Comparison of ENCODE assay signal across 10 mouse cellular contexts in genomic region chr7:55744566-55745220, GRCm38 (mm10). TPM values are rescaled to one million over a fixed set of nuclear protein-coding genes. Genes with fewer than 3 reads are reported as not detected.
DNase-seq lines count a peak whose midpoint lies in the region; ATAC-seq and TF ChIP-seq lines count a peak whose summit lies in the region.
"Had no signal": no experiment of that assay in that cellular context is flagged by ENCODE, and none has a peak within 500 bp of the region (broad histone marks: within the 10 kb centered on the region; RNA-seq: fewer than 3 reads in every experiment).

No protein-coding gene starts in this region.

- H3K9me3 ChIP-seq in hindbrain, embryonic 13.5 days = 0 out of 2 replicates have a peak, but pooled peaks cover 2% of the 10 kb centered on the region
- H3K9me3 ChIP-seq: limb, embryonic 13.5 days; neural tube, embryonic 12.5 days had no signal

- no peak for TF ChIP-seq CTCF in brain, embryonic 14.5 days (IDR thresholded peaks at IDR 0.05; ENCODE audit: borderline replicate concordance, extremely low read depth, insufficient read depth, insufficient read length)
- TF ChIP-seq CTCF in cerebellum, adult 2 months (IDR thresholded peaks at IDR 0.05; ENCODE audit: borderline replicate concordance, insufficient read depth, low read depth, low read length) = no peak

- no peak overlapping the region for H3K4me2 ChIP-seq in hindbrain, embryonic 13.5 days
- H3K4me2 ChIP-seq: limb, embryonic 13.5 days; neural tube, embryonic 12.5 days had no signal

- no peaks in the 10 kb centered on the region for H3K36me3 ChIP-seq in hindbrain, embryonic 13.5 days
- H3K36me3 ChIP-seq: limb, embryonic 13.5 days; neural tube, embryonic 12.5 days had no signal

- H3K4me3 ChIP-seq in cerebellum, adult 2 months (replicated peaks; ENCODE audit: insufficient read depth, low read depth, low read length) = no peak overlapping the region
- H3K4me3 ChIP-seq in hindbrain, embryonic 13.5 days = no peak overlapping the region
- H3K4me3 ChIP-seq: gastrocnemius, adult 2 months; limb, embryonic 13.5 days; neural tube, embryonic 12.5 days had no signal

- WGBS in cerebellum, adult 2 months = 11% methylated on average over 10 of the region's 10 CpGs
- whole genome bisulfite sequencing in hindbrain, embryonic 13.5 days = 31% methylated on average over 10 of the region's 10 CpGs

- peaks cover 14% of the 10 kb centered on the region for H3K4me1 ChIP-seq in cerebellum, adult 2 months (ENCODE audit: control insufficient read depth, insufficient read depth, low read length)
- peaks cover 3% of the 10 kb centered on the region; the same call in 1 of the 2 replicates for H3K4me1 ChIP-seq in hindbrain, embryonic 13.5 days (replicated peaks)
- H3K4me1 ChIP-seq: limb, embryonic 13.5 days; neural tube, embryonic 12.5 days had no signal

- intact Hi-C loops in left cerebral cortex, postnatal 4 days (cut with DNase I) = no loop called here

- peak; percentile 65; the same call in 1 of the 2 replicates for ATAC-seq in hindbrain, embryonic 13.5 days (ENCODE audit: low FRiP score)
- no peak for ATAC-seq in megakaryocyte-erythroid progenitor cell, adult 5-6 weeks (replicated peaks; ENCODE audit: low FRiP score, low TSS enrichment, poor library complexity, severe bottlenecking)
- no peak for ATAC-seq in CD4-positive, CD25-positive, alpha-beta regulatory T cell, adult 4 months

- TF ChIP-seq POLR2A in brain, embryonic 14.5 days (IDR thresholded peaks at IDR 0.05; ENCODE audit: borderline replicate concordance, extremely low read depth, insufficient read depth, insufficient read length, poor library complexity, severe bottlenecking) = no peak
- TF ChIP-seq POLR2A in cerebellum, adult 2 months (IDR thresholded peaks at IDR 0.05; ENCODE audit: borderline replicate concordance, insufficient read depth, low read length) = no peak

- no peak overlapping the region for H3K27ac ChIP-seq in cerebellum, adult 2 months (ENCODE audit: insufficient read depth, low read length)
- no peak overlapping the region for H3K27ac ChIP-seq in hindbrain, embryonic 13.5 days
- H3K27ac ChIP-seq: gastrocnemius, adult 2 months; limb, embryonic 13.5 days; neural tube, embryonic 12.5 days had no signal

- no peak overlapping the region for H3K9ac ChIP-seq in hindbrain, embryonic 13.5 days
- H3K9ac ChIP-seq: limb, embryonic 13.5 days; neural tube, embryonic 12.5 days had no signal

- no peaks in the 10 kb centered on the region for H3K27me3 ChIP-seq in cerebellum, adult 2 months (ENCODE audit: control insufficient read depth, insufficient read depth, low read length)
- no peaks in the 10 kb centered on the region for H3K27me3 ChIP-seq in hindbrain, embryonic 13.5 days
- H3K27me3 ChIP-seq: limb, embryonic 13.5 days; neural tube, embryonic 12.5 days had no signal

- DNase-seq in brain, embryonic 14.5 days (ENCODE audit: low read depth) = peak; percentile 82
- peak; percentile 65 to 75 for DNase-seq in cerebellum, adult 2 months
- peak; percentile 60 for DNase-seq in left cerebral cortex, postnatal 4 days
- no peak for DNase-seq in urinary bladder, adult 2 months (ENCODE audit: low spot score)
- DNase-seq: gastrocnemius, adult 2 months had no signal

RNA-seq across cellular contexts. Expression of gene Siglech, which starts 23.3 kb away (rescaled TPM):
- polyA plus RNA-seq in brain, embryonic 14.5 days (2012; rRNA removed) = 1.2 and 1.8 TPM in 2 replicates
- polyA plus RNA-seq in cerebellum, adult 2 months (2012; rRNA removed) = 7.5 and 7.8 TPM in 2 replicates
- polyA plus RNA-seq in hindbrain, embryonic 13.5 days (2015; fragmentation: Nextera tagmentation; extraction: Ambion mirVana) = 2.6 and 3.2 TPM in 2 replicates
- 1 to 10 TPM; 2.3 to 2.9 TPM for total RNA-seq in left cerebral cortex, postnatal 4 days (2021)
- total RNA-seq in megakaryocyte-erythroid progenitor cell, adult 5-6 weeks (2014; fragmentation: Nextera tagmentation) = not detected in 2 replicates
- 0.15 TPM in 1 of 2 replicates, not detected in the other for total RNA-seq in megakaryocyte-erythroid progenitor cell, adult 5-6 weeks (2017)
- polyA plus RNA-seq in urinary bladder, adult 2 months (2012; rRNA removed) = 2.0 and 3.2 TPM in 2 replicates
- polyA plus RNA-seq in CD4-positive, CD25-positive, alpha-beta regulatory T cell, adult 4 months (2017; shearing (Covaris generic)) = 1 to 10 TPM in 1 of 2 experiments, not detected in 1; 1.4 TPM

RNA-seq across cellular contexts. Expression of gene Tubgcp5, which starts 49.3 kb away (rescaled TPM):
- 22.4 and 23.0 TPM in 2 replicates for polyA plus RNA-seq in brain, embryonic 14.5 days (2012; rRNA removed)
- 26.9 and 30.4 TPM in 2 replicates for polyA plus RNA-seq in cerebellum, adult 2 months (2012; rRNA removed)
- polyA plus RNA-seq in hindbrain, embryonic 13.5 days (2015; fragmentation: Nextera tagmentation; extraction: Ambion mirVana) = 37.1 and 42.0 TPM in 2 replicates
- total RNA-seq in left cerebral cortex, postnatal 4 days (2021) = 10 to 100 TPM; 28.4 to 29.0 TPM
- 34.9 and 43.8 TPM in 2 replicates for total RNA-seq in megakaryocyte-erythroid progenitor cell, adult 5-6 weeks (2014; fragmentation: Nextera tagmentation)
- total RNA-seq in megakaryocyte-erythroid progenitor cell, adult 5-6 weeks (2017) = 32.7 and 55.7 TPM in 2 replicates
- 14.7 and 14.8 TPM in 2 replicates for polyA plus RNA-seq in urinary bladder, adult 2 months (2012; rRNA removed)
- polyA plus RNA-seq in CD4-positive, CD25-positive, alpha-beta regulatory T cell, adult 4 months (2017; shearing (Covaris generic)) = 10 to 100 TPM; 43.4 to 48.6 TPM
